Mouse (Mus musculus): ENCODE measurements around the gene Kdm2b.

DNA sequence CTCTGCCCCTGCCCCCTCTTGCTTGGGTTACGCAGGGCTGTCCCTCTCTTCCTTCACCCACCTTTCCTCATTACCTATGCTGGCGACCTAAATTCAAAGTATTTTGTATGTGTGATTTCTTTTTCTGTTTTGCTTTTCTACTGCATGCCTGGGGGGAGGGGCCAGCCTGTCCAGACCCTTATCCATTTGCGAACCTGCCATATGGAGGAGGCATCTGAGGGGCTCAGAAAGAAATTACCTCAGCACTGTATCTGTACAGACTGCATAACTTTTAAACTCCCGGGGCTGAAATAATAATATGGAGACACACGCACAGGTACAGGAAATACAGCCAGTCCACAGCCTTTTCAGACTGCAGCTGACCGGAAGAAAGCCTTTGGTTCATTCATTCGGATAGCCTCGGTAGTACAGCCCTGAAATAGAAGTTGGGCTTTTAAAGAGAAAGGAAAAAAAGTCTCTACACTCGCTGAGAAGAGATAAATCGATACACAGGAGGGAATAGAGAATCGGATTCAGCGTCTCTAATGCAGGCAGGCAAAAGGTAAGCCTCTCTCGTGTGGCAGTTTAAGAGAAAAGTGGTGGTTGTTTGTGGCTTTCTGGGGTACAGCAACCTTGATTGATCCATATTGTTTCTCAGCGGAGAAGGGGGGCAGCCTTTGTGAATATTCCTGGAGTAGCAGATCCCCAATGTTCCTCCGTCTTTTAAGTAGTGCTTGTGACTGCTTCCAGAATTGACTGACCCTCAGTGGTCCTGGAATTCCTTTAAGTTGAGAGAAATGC, at the start of gene Kdm2b:
- TF ChIP-seq FLI1 (IDR thresholded peaks at IDR 0.05; ENCODE audit: low read length) (no peak), GATA1 (IDR thresholded peaks at IDR 0.05; ENCODE audit: borderline replicate concordance, low read length) (no peak)

Measured in megakaryocyte, embryonic 14.5 days (primary cell).